Mouse (Mus musculus) heart, embryonic 11.5 days (tissue): ENCODE data around the gene Cbfa2t3. TPM values are rescaled to one million over a fixed set of nuclear protein-coding genes. Genes with fewer than 3 reads are reported as not detected.

ENCODE experiments used
- ATAC-seq: fragments of 200-750 bp; cut with Nextera tagmentation; replicated peaks from 2 replicates; pipeline ENCODE4 v1.8.0; 2017; ENCODE audit warnings: moderate library complexity; ENCODE audit not compliant: insufficient number of reproducible peaks, low FRiP score, low TSS enrichment
- H3K27ac ChIP-seq: fragments of 300-500 bp; sonication (generic); 2 replicates; pipeline ENCODE4 v1.5.1; 2014; ENCODE audit warnings: mild to moderate bottlenecking, low read depth, low read length
- H3K27me3 ChIP-seq: fragments of 300-500 bp; sonication (generic); 2 replicates; pipeline ENCODE4 v1.6.1; 2014; ENCODE audit warnings: mild to moderate bottlenecking, low read length, mixed read lengths; ENCODE audit not compliant: control insufficient read depth, insufficient read depth
- H3K36me3 ChIP-seq: fragments of 300-500 bp; sonication (generic); 2 replicates; pipeline ENCODE4 v1.6.1; 2014; ENCODE audit warnings: mild to moderate bottlenecking, low read length, moderate library complexity, mixed read lengths; ENCODE audit not compliant: control insufficient read depth, insufficient read depth
- H3K4me1 ChIP-seq: fragments of 300-500 bp; sonication (generic); 2 replicates; pipeline ENCODE4 v1.6.1; 2014; ENCODE audit warnings: low read length; ENCODE audit not compliant: control insufficient read depth, insufficient read depth
- H3K4me2 ChIP-seq: fragments of 300-500 bp; sonication (generic); 2 replicates; pipeline ENCODE4 v1.6.1; 2014; ENCODE audit warnings: mild to moderate bottlenecking, moderate library complexity
- H3K4me3 ChIP-seq: fragments of 300-500 bp; sonication (generic); 2 replicates; pipeline ENCODE4 v1.5.1; 2014; ENCODE audit warnings: low read depth, low read length
- H3K9ac ChIP-seq: fragments of 300-500 bp; sonication (generic); 2 replicates; pipeline ENCODE4 v1.6.1; 2014; ENCODE audit warnings: mild to moderate bottlenecking, low read depth, low read length, moderate library complexity
- H3K9me3 ChIP-seq: fragments of 300-500 bp; sonication (generic); replicated peaks from 2 replicates; pipeline ENCODE4 v1.6.1; 2016; ENCODE audit warnings: low read length; ENCODE audit not compliant: control insufficient read depth
- WGBS: fragments of 180-500 bp; shearing (Covaris S2); extraction: QIAGEN DNeasy Blood & Tissue Kit; methylation state at CpG from one replicate; pipeline ENCODE4 v1.1.7; 2014; ENCODE audit not compliant: insufficient replicate concordance; 5-methylcytosine and 5-hydroxymethylcytosine counted together
- polyA plus RNA-seq: library from polyadenylated mRNA; unstranded; fragments of >200 nt; fragmentation: Nextera tagmentation; extraction: Ambion mirVana; gene quantifications from 2 replicates; pipeline ENCODE4 v1.2.1, GENCODE M21; 2014

The Cbfa2t3 gene
- polyA plus RNA-seq, 1 experiment from 2014 or later = 5.2 TPM

- H3K36me3 ChIP-seq = no peaks in the 10 kb centered on the region
- ATAC-seq = no peak
- peaks cover 26% of the 10 kb centered on the region for H3K4me1 ChIP-seq
- 83% methylated on average over 6 of the region's 6 CpGs for WGBS
- H3K9me3 ChIP-seq = no peaks in the 10 kb centered on the region
- no peak overlapping the region for H3K4me2 ChIP-seq
- H3K4me3 ChIP-seq = no peak overlapping the region
- H3K27me3 ChIP-seq = peaks cover 5% of the 10 kb centered on the region; the same call in 1 of the 2 replicates
- no peak overlapping the region for H3K27ac ChIP-seq
- no peak overlapping the region for H3K9ac ChIP-seq
Measured at GRCm38 (mm10) chr8:122691018-122691417, 7.9 kb downstream of the Cbfa2t3 start.

GRCm38 (mm10) chr8:122689315-122689714 is 9.6 kb downstream of the Cbfa2t3 start:
- WGBS = 86% methylated on average over 1 of the region's 1 CpGs
- Histone ChIP-seq H3K9me3 (no peaks in the 10 kb centered on the region), H3K36me3 (no peaks in the 10 kb centered on the region), H3K27ac (no peak overlapping the region), H3K4me3 (no peak overlapping the region), H3K4me2 (no peak overlapping the region), H3K9ac (no peak overlapping the region), H3K4me1 (peaks cover 29% of the 10 kb centered on the region), H3K27me3 (peaks cover 5% of the 10 kb centered on the region; the same call in 1 of the 2 replicates)
- no peak for ATAC-seq

GRCm38 (mm10) chr8:122686879-122687278 is 12.0 kb downstream of the Cbfa2t3 start:
- no peaks in the 10 kb centered on the region for H3K9me3 ChIP-seq
- no peaks in the 10 kb centered on the region for H3K36me3 ChIP-seq
- no peak overlapping the region for H3K27ac ChIP-seq
- no peak for ATAC-seq
- H3K9ac ChIP-seq = no peak overlapping the region
- peaks cover 11% of the 10 kb centered on the region for H3K27me3 ChIP-seq
- H3K4me3 ChIP-seq = no peak overlapping the region
- H3K4me2 ChIP-seq = no peak overlapping the region
- peaks cover 16% of the 10 kb centered on the region for H3K4me1 ChIP-seq
- WGBS = 79% methylated on average over 9 of the region's 9 CpGs

GRCm38 (mm10) chr8:122685097-122685861 is 13.6 kb downstream of the Cbfa2t3 start:
- WGBS = 34% methylated on average over 19 of the region's 19 CpGs
- H3K36me3 ChIP-seq = no peaks in the 10 kb centered on the region
- no peak overlapping the region for H3K4me3 ChIP-seq
- no peak overlapping the region for H3K9ac ChIP-seq
- peaks cover 7% of the 10 kb centered on the region for H3K4me1 ChIP-seq
- no peak; the same call in 1 of the 2 replicates for ATAC-seq
- 0 out of 2 replicates have a peak overlapping the region, but pooled peaks have one; percentile 11 for H3K4me2 ChIP-seq
- H3K27me3 ChIP-seq = peaks cover 17% of the 10 kb centered on the region
- no peak overlapping the region for H3K27ac ChIP-seq
- H3K9me3 ChIP-seq = no peaks in the 10 kb centered on the region

- Histone ChIP-seq H3K27me3 (peaks cover 36% of the 10 kb centered on the region), H3K4me1 (peaks cover 17% of the 10 kb centered on the region)
- 70% methylated on average over 11 of the region's 11 CpGs for WGBS
Measured at GRCm38 (mm10) chr8:122682820-122683219, 16.1 kb downstream of the Cbfa2t3 start.

GRCm38 (mm10) chr8:122680171-122680570 is 18.7 kb downstream of the Cbfa2t3 start:
- Histone ChIP-seq H3K27me3 (peaks cover 55% of the 10 kb centered on the region), H3K4me2 (no peak overlapping the region), H3K4me1 (peaks cover 19% of the 10 kb centered on the region), H3K36me3 (no peaks in the 10 kb centered on the region), H3K9me3 (no peaks in the 10 kb centered on the region), H3K4me3 (no peak overlapping the region), H3K9ac (no peak overlapping the region), H3K27ac (no peak overlapping the region)
- 35% methylated on average over 7 of the region's 7 CpGs for WGBS
- no peak for ATAC-seq

More at GRCm38 (mm10) chr8:122682820-122683219, 16.1 kb downstream of the Cbfa2t3 start:
- Histone ChIP-seq H3K9me3 (no peaks in the 10 kb centered on the region), H3K4me2 (no peak overlapping the region), H3K27ac (no peak overlapping the region), H3K9ac (no peak overlapping the region), H3K36me3 (no peaks in the 10 kb centered on the region), H3K4me3 (no peak overlapping the region)
- no peak for ATAC-seq

GRCm38 (mm10) chr8:122679325-122679920 is 19.5 kb downstream of the Cbfa2t3 start:
- Histone ChIP-seq H3K4me3 (peak overlapping the region; percentile 73; the same call in 1 of the 2 replicates), H3K4me2 (peak overlapping the region; percentile 95), H3K9me3 (no peaks in the 10 kb centered on the region), H3K4me1 (peaks cover 19% of the 10 kb centered on the region; the same call in 1 of the 2 replicates), H3K9ac (no peak overlapping the region), H3K27ac (no peak overlapping the region), H3K36me3 (no peaks in the 10 kb centered on the region), H3K27me3 (peaks cover 56% of the 10 kb centered on the region)
- no peak for ATAC-seq
- 26% methylated on average over 11 of the region's 11 CpGs for WGBS

GRCm38 (mm10) chr8:122678896-122679210 is 20.1 kb downstream of the Cbfa2t3 start:
- Histone ChIP-seq H3K4me3 (peak overlapping the region; percentile 73), H3K4me1 (peaks cover 19% of the 10 kb centered on the region; the same call in 1 of the 2 replicates), H3K36me3 (no peaks in the 10 kb centered on the region), H3K9me3 (no peaks in the 10 kb centered on the region), H3K4me2 (peak overlapping the region; percentile 95), H3K27ac (no peak overlapping the region), H3K27me3 (peaks cover 56% of the 10 kb centered on the region), H3K9ac (no peak overlapping the region)
- no peak for ATAC-seq
- WGBS = 2% methylated on average over 14 of the region's 14 CpGs
